Mouse (Mus musculus) kidney, adult 2 months (tissue): ENCODE results near the gene Crocc2.

Experiments
- CTCF ChIP-seq: fragments of 200-500 bp; conservative IDR thresholded peaks from 2 replicates; pipeline ENCODE4 v1.5.1; 2011; ENCODE audit warnings: low read depth, mild to moderate bottlenecking, control low read depth, low read length, moderate library complexity, mixed read lengths; ENCODE audit not compliant: insufficient read depth, insufficient read length
- POLR2A ChIP-seq: fragments of 200-500 bp; IDR thresholded peaks from one replicate; pipeline ENCODE4 v1.6.1; 2011; ENCODE audit warnings: low read depth, low read length, control low read depth

DNA sequence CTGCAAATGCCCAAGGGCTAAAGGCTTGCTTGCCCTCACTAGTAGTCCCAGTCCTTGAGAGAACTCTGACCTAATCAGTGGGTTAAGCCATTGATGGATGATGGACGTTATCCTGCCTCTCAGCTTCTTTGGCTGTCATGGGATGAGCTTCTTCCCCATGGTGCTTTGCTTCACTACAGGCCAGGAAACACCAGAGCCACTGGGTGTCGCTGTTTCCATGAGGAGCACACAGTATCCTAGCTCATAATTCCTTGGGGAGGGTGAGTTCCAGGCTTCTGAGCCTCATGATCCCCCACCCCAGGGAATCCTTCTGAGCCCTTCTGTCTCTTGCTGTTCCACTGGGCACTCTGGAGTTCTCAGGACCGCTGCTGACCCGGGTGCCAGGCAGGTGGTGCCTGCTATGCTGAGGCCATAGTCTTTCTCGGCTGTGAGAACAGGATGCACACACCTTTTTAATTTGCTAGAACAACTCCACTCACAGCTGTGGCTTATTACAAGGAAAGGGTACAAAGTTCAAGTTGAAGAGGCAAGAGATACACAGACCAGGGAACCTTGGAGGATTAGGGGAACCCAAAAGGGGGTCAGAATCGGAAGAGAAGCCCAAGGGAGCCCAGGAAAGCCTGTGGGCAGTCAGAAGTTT, 39.7 kb upstream of the Crocc2 start:
- TF ChIP-seq CTCF (peak; percentile 82), POLR2A (no peak)
